Mouse (Mus musculus) spleen, postnatal 36 days (tissue): Measurements from ENCODE around the gene Ndufab1.
"Not testable (repeated sequence)": the region's sequence is repeated elsewhere in the genome, so short reads cannot be mapped to it uniquely, and the experiment has no call there.

Experiments
- DNase-seq, 2 experiments: peaks; one replicate each; pipeline ENCODE4 v3.0.0; 2022; ENCODE audit warnings: low spot score in 2 of 2, mixed read lengths in 1 of 2

Gene Ndufab1

GRCm38 (mm10) chr7:122101747-122102244 is at the start of gene Ndufab1:
Gene Ndufab1 (minus strand): TSS chr7:122101886.
- DNase-seq: peak; percentile 85

GRCm38 (mm10) chr7:122140991-122141390 is 39.3 kb upstream of the Ndufab1 start:
- DNase-seq: no peak

- no peak for DNase-seq
Measured at GRCm38 (mm10) chr7:122138190-122138589, 36.5 kb upstream of the Ndufab1 start.

DNA sequence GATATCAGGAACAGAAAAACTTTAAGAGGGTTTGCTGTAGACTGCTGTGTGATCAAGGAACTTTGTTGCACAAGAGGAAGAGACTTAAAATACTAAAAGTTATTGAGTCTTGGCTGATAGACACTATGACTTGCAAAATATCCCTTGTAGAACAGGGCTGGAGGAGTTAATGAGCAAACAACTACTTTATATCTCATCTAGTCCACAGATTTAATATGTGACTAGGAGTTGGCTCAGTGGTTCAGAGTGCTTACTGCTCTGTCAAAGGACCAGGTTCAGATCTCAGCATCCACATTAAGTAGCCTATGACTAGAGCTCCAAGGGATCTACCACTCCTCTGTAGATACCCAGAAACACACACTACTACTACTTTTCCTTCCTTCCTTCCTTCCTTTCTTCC is 35.4 kb upstream of the Ndufab1 start:
- no peak for DNase-seq

DNA sequence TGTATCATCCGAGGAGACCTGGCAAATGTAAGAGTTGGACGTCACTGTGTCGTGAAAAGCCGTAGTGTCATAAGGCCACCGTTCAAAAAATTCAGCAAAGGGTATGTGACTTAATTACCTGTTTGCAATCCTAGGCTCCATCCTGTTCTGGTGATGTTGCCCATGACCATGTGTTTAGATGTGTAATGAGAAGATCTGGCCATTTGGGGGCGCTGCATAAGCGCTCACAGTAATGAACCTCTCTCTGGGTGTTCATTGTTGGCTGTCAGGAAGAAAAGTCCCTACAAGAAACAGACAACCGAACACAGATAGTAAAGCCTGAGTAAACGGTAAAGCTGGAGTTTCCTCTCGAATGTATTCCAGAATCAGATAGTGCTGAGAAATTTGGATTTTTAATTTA is 33.4 kb upstream of the Ndufab1 start:
- DNase-seq: peak in 1 of 2 experiments; percentile 15

- DNase-seq: no peak
Measured at GRCm38 (mm10) chr7:122133338-122133625, 31.6 kb upstream of the Ndufab1 start.

- DNase-seq: peak; percentile 98 to 99
Measured at GRCm38 (mm10) chr7:122132497-122133337, 31.0 kb upstream of the Ndufab1 start, which contains the start of the genes Palb2 and Dctn5. Gene Palb2 (minus strand): TSS chr7:122132985. Gene Dctn5 (plus strand): TSS chr7:122133041.

DNA sequence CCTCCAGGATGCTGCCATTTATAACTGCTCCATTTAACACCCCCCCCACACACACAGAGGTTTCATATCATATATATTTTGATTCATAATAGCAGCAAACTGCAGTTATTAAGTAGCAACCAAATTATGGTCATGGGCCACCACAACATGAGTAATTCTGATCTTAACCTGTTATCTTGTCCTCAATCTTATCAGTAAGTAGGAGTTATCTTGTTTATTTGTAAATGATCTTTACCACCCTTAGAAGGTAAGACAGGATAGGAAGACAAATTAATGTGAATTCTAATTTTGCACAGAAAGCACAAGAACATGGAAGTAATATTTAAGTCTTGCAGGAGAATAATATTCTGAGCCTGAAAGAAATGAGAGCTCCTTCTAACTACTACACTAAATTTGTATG is 30.1 kb upstream of the Ndufab1 start:
- DNase-seq: no peak

- DNase-seq: no peak
Measured at GRCm38 (mm10) chr7:122126946-122127345, 25.3 kb upstream of the Ndufab1 start.

DNA sequence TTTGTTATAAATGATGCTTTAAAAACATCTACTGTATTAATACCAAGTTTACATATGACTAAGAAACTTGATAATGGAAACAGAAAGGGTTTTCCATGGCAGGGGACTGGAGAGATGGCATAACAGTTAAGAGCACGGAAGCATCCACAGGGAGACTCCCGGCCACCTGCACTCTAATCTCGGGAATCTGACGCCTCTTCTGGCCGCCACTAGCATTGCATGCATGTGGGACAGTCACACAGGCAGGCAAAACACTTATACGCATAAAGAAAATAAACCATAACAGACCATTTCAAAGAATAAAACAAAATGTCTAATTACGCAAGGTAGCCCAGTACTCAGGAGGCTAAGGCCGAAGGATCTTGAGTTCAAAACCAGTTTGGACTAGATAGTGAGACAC is 23.9 kb upstream of the Ndufab1 start:
- no peak for DNase-seq

DNA sequence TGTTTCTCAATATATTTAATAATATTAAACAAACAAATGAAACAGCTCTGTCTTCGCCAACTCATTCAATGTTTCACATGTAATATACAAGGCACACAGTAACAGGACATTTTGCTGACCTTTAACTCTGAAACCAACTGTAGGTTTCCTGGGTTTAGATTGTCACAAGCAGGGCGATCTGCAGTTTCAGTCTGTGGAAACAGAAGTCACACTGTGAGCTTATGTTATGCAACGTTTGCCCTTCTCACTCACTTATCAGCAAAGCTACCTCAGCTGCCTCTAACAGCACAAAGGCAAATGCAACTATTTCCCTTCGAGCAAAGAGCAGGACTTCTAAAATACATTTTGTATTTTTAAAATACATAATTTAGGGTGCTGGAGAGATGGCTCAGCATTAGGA is 21.8 kb upstream of the Ndufab1 start:
- DNase-seq: no peak

DNA sequence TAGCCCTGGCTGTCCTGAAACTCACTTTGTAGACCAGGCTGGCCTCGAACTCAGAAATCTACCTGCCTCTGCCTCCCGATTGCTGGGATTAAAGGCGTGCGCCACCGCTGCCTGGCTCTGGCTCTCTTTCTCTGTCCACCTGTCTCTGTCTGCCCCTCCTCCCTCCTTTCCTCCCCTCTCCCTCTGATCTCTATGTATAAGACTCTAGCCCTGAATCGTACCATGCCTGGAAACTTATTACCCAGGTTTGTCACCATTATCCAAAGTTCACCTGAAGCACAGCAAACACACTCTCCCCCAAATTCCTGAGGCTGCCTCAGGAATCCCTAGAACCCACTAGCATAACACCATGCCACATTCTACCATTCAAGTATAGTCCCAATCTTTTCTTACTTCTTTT is 6.5 kb upstream of the Ndufab1 start:
- no peak for DNase-seq

GRCm38 (mm10) chr7:122101014-122101746 is 506 bp downstream of the Ndufab1 start:
- not testable (repeated sequence) for DNase-seq

DNA sequence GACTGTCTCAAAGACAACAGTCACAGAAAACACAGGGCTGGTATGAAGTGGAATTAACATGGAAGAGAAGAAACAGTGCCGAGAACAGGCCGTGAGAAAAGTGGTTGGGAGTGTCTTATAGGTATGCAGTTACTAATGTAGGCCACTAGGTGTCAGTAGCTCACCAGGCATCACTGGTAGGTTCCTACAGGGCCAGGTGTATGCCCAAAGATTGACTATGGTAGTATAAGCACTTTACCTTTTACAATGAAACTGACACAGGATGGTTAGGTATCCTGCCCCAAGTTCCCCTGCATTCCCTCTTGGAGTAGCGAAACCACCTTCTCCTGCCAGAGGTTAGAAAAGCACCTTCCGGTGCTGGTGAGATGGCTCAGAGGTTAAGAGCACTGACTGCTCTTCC is 2.5 kb downstream of the Ndufab1 start:
- peak; percentile 32 to 33 for DNase-seq

- no peak for DNase-seq
Measured at GRCm38 (mm10) chr7:122098009-122098408, 3.7 kb downstream of the Ndufab1 start.

GRCm38 (mm10) chr7:122094564-122095330 is 6.9 kb downstream of the Ndufab1 start:
- peak; percentile 14 to 38 for DNase-seq

DNA sequence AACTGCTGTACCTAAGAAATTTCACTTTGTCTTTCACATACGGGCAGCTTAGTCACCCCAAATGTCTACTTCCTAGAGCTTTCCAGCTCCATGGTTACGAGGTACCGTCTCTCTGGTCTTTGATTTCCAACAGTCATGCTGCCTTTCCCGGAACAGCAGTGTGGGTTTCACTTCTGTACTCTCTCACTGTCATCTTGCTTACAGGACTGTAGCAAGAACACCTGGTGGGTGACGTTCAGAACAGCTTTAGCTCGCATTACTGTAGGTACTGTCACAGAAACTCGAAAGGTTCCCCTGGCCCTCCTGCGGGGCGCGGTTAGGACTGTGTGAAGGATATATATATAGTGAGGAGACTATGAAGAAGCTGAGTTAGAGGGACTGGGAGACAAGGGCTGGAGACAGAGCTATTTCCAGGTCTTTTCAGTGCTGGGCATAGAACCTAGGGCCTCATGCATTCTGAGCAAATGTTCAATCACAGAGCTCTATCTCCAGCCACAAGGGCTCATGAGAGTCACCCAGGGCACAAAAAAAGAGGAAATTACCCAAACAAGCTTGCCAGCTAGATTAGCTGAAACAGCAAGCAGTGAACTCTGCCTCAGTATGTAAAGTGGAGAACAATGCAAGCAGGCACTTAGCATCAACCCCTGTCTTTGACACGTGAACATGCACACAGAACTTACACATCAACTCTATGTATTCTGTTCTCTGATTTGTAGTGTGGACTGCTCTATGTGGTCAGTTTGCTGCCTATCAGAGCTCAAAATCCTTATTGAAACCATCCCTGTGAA is 14.3 kb downstream of the Ndufab1 start:
- peak; percentile 41 to 47 for DNase-seq

GRCm38 (mm10) chr7:122081071-122081470 is 20.6 kb downstream of the Ndufab1 start:
- no peak for DNase-seq

DNA sequence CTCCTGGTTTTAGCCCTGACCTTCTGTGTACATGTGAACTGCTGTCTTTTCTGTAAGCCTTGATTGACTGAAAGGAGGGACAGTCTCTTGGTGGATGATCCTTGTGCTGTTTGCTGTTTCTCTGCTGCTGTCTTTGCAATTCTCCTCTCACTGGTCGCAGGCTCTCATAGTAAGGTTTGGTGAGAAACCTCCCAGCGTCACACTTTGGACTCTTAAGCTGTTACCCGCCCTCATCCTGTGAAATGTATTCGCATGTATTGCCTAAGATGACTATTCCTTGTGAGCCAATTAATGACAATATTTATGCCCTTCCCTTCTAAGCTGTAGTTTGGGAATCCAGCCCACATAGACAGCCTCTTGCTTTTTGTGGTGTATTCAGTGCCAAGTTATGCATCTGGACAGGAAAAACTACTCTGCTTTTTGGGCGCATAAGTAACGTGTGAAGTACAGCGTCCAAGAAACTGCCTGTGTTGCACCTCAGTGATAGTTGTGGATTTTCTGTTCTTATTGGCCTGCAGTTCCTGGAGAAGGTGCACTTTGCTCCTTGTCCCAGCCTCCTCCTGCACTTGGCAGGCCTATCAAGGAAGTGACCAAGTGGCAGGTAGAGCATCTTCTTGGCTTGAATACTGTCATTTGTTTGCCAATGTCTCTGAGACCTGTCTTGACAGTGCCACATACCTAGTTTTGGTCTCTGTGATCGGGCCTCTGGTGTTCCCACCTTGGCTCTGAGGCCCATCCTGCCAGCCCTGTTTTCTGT is 21.7 kb downstream of the Ndufab1 start:
- DNase-seq: no peak

DNA sequence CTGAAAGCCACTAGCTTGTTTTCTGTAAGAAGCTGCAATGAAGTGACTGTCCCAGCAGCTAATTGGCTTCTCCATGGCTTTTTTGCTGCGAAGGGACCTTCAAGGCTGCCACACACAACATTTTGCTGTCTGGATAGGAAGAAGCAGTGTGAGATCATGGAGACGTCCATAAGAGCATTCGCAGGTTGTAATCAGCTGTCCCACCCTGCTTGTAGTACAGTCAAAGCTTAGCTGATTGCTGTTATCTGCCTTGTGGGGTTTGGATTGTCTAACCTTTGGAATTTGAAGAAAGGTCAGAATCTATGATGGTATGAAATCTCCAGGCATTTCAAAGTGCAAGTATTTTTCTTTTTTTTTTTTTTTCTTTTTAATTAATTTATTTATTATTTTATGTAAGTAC is 27.3 kb downstream of the Ndufab1 start:
- DNase-seq: no peak
